Mouse (Mus musculus) MEL (cell line): Measurements from ENCODE around the gene Hdac4. TPM values are rescaled to one million over a fixed set of nuclear protein-coding genes. Genes with fewer than 3 reads are reported as not detected.

ENCODE experiments used
- DNase-seq: peaks from one replicate; pipeline ENCODE4 v3.0.0; 2011; ENCODE audit warnings: low read depth, low spot score
- H3K27ac ChIP-seq: 2 replicates; pipeline ENCODE4 v1.5.1; 2012; ENCODE audit warnings: low read depth, mild to moderate bottlenecking, control low read depth, low read length, moderate library complexity; ENCODE audit not compliant: control insufficient read depth
- H3K27me3 ChIP-seq, 2 experiments: fragments of 150-350 bp in 1 of 2; sonication (generic) in 1 of 2; 2 replicates each; pipeline ENCODE4 v1.6.1; 2012; ENCODE audit warnings: low read length in 2 of 2, mild to moderate bottlenecking in 2 of 2, improper control_type of control experiment in 1 of 2, moderate library complexity in 1 of 2; ENCODE audit not compliant: insufficient read depth in 2 of 2, control insufficient read depth in 1 of 2
- H3K36me3 ChIP-seq, 2 experiments: 2 replicates each; pipeline ENCODE4 v1.6.1; 2012 to 2014; ENCODE audit warnings: low read length in 2 of 2, improper control_type of control experiment in 1 of 2, inconsistent platforms in 1 of 2, mild to moderate bottlenecking in 1 of 2; ENCODE audit not compliant: insufficient read depth in 2 of 2, control insufficient read depth in 1 of 2
- H3K4me1 ChIP-seq, 2 experiments: fragments of 150-350 bp in 1 of 2; sonication (generic) in 1 of 2; 2 replicates each; pipeline ENCODE4 v1.6.1; 2012; ENCODE audit warnings: low read length in 2 of 2, improper control_type of control experiment in 1 of 2, mild to moderate bottlenecking in 1 of 2; ENCODE audit not compliant: insufficient read depth in 2 of 2, control insufficient read depth in 1 of 2
- H3K4me3 ChIP-seq, 2 experiments: fragments of 150-350 bp in 1 of 2; sonication (generic) in 1 of 2; 2 replicates each; pipeline ENCODE4 v1.5.1; 2012; ENCODE audit warnings: low read depth in 2 of 2, low read length in 2 of 2, mild to moderate bottlenecking in 2 of 2, moderate library complexity in 2 of 2, control low read depth in 1 of 2, improper control_type of control experiment in 1 of 2; ENCODE audit not compliant: control insufficient read depth in 1 of 2, insufficient read depth in 1 of 2
- H3K79me2 ChIP-seq: 2 replicates; pipeline ENCODE4 v1.6.1; 2012; ENCODE audit warnings: mild to moderate bottlenecking, low read length, moderate library complexity; ENCODE audit not compliant: control insufficient read depth, poor library complexity, insufficient read depth
- H3K9ac ChIP-seq: 2 replicates; pipeline ENCODE4 v1.6.1; 2012; ENCODE audit warnings: low read depth, mild to moderate bottlenecking, control low read depth, low read length, moderate library complexity; ENCODE audit not compliant: control insufficient read depth, poor library complexity, severe bottlenecking
- H3K9me3 ChIP-seq: fragments of 150-350 bp; sonication (generic); replicated peaks from 2 replicates; pipeline ENCODE4 v1.6.1; 2012; ENCODE audit warnings: mild to moderate bottlenecking, low read length, improper control_type of control experiment, moderate library complexity; ENCODE audit not compliant: insufficient read depth
- CHD1 ChIP-seq: IDR thresholded peaks from 2 replicates; pipeline ENCODE4 v1.6.1; 2012; ENCODE audit warnings: low read depth, mild to moderate bottlenecking, inconsistent platforms, low read length, improper control_type of control experiment
- CTCF ChIP-seq, 3 experiments: IDR thresholded peaks in 2 of 3; conservative IDR thresholded peaks in 1 of 3; 2 replicates each; pipeline ENCODE4 v1.5.1; 2011 to 2012; ENCODE audit warnings: low read length in 3 of 3, low read depth in 2 of 3, mild to moderate bottlenecking in 2 of 3, improper control_type of control experiment in 1 of 3, inconsistent platforms in 1 of 3, mixed read lengths in 1 of 3, moderate library complexity in 1 of 3; ENCODE audit not compliant: control insufficient read depth in 1 of 3, insufficient read depth in 1 of 3, poor library complexity in 1 of 3, severe bottlenecking in 1 of 3
- E2F4 ChIP-seq: IDR thresholded peaks from 2 replicates; pipeline ENCODE4 v1.6.1; 2011; ENCODE audit warnings: low read depth, low read length, improper control_type of control experiment, borderline replicate concordance
- ELF1 ChIP-seq: IDR thresholded peaks from 2 replicates; pipeline ENCODE4 v1.6.1; 2014; ENCODE audit warnings: low read depth, mild to moderate bottlenecking, inconsistent platforms, low read length, improper control_type of control experiment, moderate library complexity
- EP300 ChIP-seq, 2 experiments: IDR thresholded peaks; 2 replicates each; pipeline ENCODE4 v1.6.1; 2011; ENCODE audit warnings: improper control_type of control experiment in 2 of 2, low read length in 2 of 2, low read depth in 1 of 2, mild to moderate bottlenecking in 1 of 2
- GABPA ChIP-seq: IDR thresholded peaks from 2 replicates; pipeline ENCODE4 v1.6.1; 2012; ENCODE audit warnings: low read depth, mild to moderate bottlenecking, inconsistent platforms, low read length, improper control_type of control experiment, moderate library complexity
- JUND ChIP-seq: IDR thresholded peaks from 2 replicates; pipeline ENCODE4 v1.6.1; 2011; ENCODE audit warnings: low read depth, mild to moderate bottlenecking, improper control_type of control experiment, low read length
- KAT2A ChIP-seq: conservative IDR thresholded peaks from 2 replicates; pipeline ENCODE4 v1.6.1; 2012; ENCODE audit warnings: low read depth, low read length, improper control_type of control experiment, inconsistent platforms
- MAFK ChIP-seq: IDR thresholded peaks from 2 replicates; pipeline ENCODE4 v1.6.1; 2011; ENCODE audit warnings: low read depth, mild to moderate bottlenecking, low read length, improper control_type of control experiment, borderline replicate concordance
- MYB ChIP-seq: IDR thresholded peaks from 2 replicates; pipeline ENCODE4 v1.6.1; 2011; ENCODE audit warnings: mild to moderate bottlenecking, low read depth, low read length, improper control_type of control experiment
- NRF1 ChIP-seq: IDR thresholded peaks from 2 replicates; pipeline ENCODE4 v1.6.1; 2014; ENCODE audit warnings: low read depth, mild to moderate bottlenecking, inconsistent platforms, low read length, improper control_type of control experiment, moderate library complexity; ENCODE audit not compliant: poor library complexity, insufficient read depth, severe bottlenecking
- RCOR1 ChIP-seq: IDR thresholded peaks from 2 replicates; pipeline ENCODE4 v1.6.1; 2012; ENCODE audit warnings: low read depth, mild to moderate bottlenecking, inconsistent platforms, low read length, improper control_type of control experiment
- TBP ChIP-seq: IDR thresholded peaks from 2 replicates; pipeline ENCODE4 v1.8.0; 2011; ENCODE audit warnings: low read depth, low read length, improper control_type of control experiment
- UBTF ChIP-seq: IDR thresholded peaks from 2 replicates; pipeline ENCODE4 v1.6.1; 2012; ENCODE audit warnings: low read depth, mild to moderate bottlenecking, inconsistent platforms, low read length, improper control_type of control experiment, moderate library complexity, borderline replicate concordance; ENCODE audit not compliant: insufficient read depth
- ZC3H11A ChIP-seq: IDR thresholded peaks from 2 replicates; pipeline ENCODE4 v1.6.1; 2012; ENCODE audit warnings: low read depth, mild to moderate bottlenecking, inconsistent platforms, low read length, improper control_type of control experiment
- ZKSCAN1 ChIP-seq: IDR thresholded peaks from 2 replicates; pipeline ENCODE4 v1.6.1; 2012; ENCODE audit warnings: low read depth, mild to moderate bottlenecking, inconsistent platforms, low read length, improper control_type of control experiment, moderate library complexity
- polyA plus RNA-seq, 2 experiments: library from polyadenylated mRNA; stranded (reverse) in 1 of 2; unstranded in 1 of 2; fragments of >175 nt in 1 of 2; fragments of >200 nt in 1 of 2; gene quantifications; 2 replicates each; pipeline versions ENCODE4 v1.2.1 to v1.2.4; 2012; ENCODE audit warnings: low replicate concordance in 2 of 2, low read depth in 1 of 2; ENCODE audit not compliant: insufficient read length in 2 of 2, insufficient read depth in 1 of 2, missing spikeins in 1 of 2
- total RNA-seq: library from RNA; depleted of rRNA; stranded (reverse); fragments of 300-350 nt; gene quantifications from 2 replicates; pipeline ENCODE4 v1.2.3, GENCODE M21; 2012

Gene Hdac4
- total and polyA plus RNA-seq, 3 experiments = 11.0 to 19.5 (median 12.3) TPM

DNA sequence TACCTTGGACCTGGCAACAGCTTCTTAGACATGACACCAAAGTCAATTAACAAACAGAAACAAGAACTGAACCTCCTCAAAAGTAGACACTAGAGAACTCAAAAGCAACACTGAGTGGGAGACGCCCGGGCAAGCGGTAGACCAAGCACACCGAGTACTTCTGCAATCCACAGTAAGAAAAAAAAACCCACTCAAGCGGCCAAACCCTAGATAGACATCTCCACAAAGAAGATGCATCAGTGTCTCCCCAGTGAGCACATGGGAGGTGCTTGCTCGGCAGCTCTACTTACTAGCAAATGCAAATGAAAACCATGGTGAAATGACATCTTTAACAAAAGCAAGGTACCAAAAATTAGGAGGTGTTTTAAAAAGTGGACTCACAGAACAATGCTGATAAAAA is 67.7 kb downstream of the Hdac4 start (continued):
- TF ChIP-seq ZKSCAN1 (no peak), RCOR1 (no peak), ELF1 (no peak), UBTF (no peak), GABPA (no peak), TBP (0 out of 2 replicates have a peak, but pooled peaks have one; percentile 47), KAT2A (no peak), MYB (no peak), EP300 (IDR thresholded peaks at IDR 0.05; ENCODE audit: low read depth in 1 of 2, low read length in 2 of 2) (peak in 1 of 2 experiments; percentile 7; a peak in 1 of 4 replicates)

DNA sequence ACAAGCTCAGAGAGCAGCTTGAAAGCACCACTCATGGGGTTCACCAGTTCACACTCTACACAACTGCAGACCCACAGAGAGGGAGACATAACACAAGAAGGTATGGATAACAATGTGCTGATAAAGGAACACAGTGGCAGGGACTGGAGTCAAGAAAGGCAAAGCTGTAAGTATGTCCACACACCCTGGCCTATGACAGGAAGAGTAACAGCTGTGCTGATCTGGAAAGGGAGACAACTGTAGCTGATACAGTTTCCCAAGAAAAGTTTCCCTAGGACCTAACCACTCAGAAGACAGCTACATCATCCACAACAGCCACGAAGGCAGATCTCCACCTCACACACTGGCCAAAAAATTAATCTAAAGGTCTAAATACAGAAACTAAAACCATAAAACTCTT is 68.1 kb downstream of the Hdac4 start:
- Histone ChIP-seq H3K36me3 (peaks cover 0 to 17% of the 10 kb centered on the region in 2 experiments; a peak in 2 of 4 replicates), H3K27ac (peak overlapping the region; percentile 26), H3K27me3 (no peaks in the 10 kb centered on the region), H3K9me3 (no peaks in the 10 kb centered on the region), H3K9ac (peak overlapping the region; percentile 20; the same call in 1 of the 2 replicates), H3K4me3 (peak overlapping the region in 1 of 2 experiments; percentile 42; a peak in 2 of 4 replicates), H3K4me1 (peaks cover 12 to 13% of the 10 kb centered on the region in 2 experiments), H3K79me2 (peaks cover 7% of the 10 kb centered on the region; the same call in 1 of the 2 replicates)
- peak; percentile 40 for DNase-seq
- TF ChIP-seq CTCF (IDR thresholded peaks at IDR 0.05 in 2 of 3, conservative IDR thresholded peaks at IDR 0.05 in 1 of 3; ENCODE audit: control insufficient read depth in 1 of 3, insufficient read depth in 1 of 3, low read depth in 2 of 3, low read length in 3 of 3, poor library complexity in 1 of 3, severe bottlenecking in 1 of 3) (no peak), EP300 (IDR thresholded peaks at IDR 0.05; ENCODE audit: low read depth in 1 of 2, low read length in 2 of 2) (peak in 1 of 2 experiments; percentile 5; a peak in 2 of 4 replicates)

DNA sequence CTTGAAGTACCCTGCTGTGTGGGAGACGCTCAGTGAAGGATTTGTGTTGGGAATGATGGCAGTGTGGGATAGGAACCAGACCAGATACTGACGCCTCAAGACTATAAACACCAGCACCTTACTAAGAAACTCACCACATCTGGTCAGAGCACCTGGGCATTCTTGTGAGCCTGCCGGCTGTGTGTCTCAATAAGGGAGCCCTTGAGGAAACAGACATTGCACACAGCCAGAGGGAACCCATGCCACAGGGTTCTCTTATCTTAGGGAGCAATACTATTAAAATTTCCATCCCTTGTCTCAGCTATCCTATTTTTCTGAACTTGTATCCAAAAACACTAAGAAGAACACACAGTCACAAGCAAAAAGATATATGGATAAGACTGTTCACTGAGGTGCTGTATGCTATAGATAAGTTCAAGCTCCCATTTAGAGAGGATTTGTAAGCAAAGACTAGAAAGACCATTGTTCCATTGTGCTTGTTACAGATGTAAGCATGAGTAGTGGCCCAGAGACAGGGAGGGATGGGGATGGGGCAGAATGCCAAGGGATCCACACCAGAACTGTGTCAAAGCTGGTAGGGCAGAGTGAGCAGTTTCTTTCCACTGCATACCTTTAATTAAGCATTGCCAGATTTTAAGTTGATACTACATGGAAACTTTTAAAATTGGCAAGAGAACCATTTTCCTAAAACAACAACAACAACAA is 70.8 kb downstream of the Hdac4 start:
- peaks cover 0 to 14% of the 10 kb centered on the region in 2 experiments; a peak in 2 of 4 replicates for H3K36me3 ChIP-seq
- no peak for TF ChIP-seq MAFK
- TF ChIP-seq NRF1 = no peak
- TF ChIP-seq E2F4 = no peak
- TF ChIP-seq CHD1 = no peak
- TF ChIP-seq UBTF = no peak
- TF ChIP-seq JUND = no peak
- no peak for TF ChIP-seq ZC3H11A
- H3K4me3 ChIP-seq = no peak overlapping the region
- no peak overlapping the region for H3K9ac ChIP-seq
- no peaks in the 10 kb centered on the region for H3K9me3 ChIP-seq
- H3K27me3 ChIP-seq = no peaks in the 10 kb centered on the region
- H3K27ac ChIP-seq = no peak overlapping the region
- no peak for DNase-seq
- peaks cover 4% of the 10 kb centered on the region; the same call in 1 of the 2 replicates for H3K79me2 ChIP-seq
- peaks cover 12 to 13% of the 10 kb centered on the region in 2 experiments for H3K4me1 ChIP-seq
